Mouse (Mus musculus): ENCODE data around the gene Radil.

The Radil gene

DNA sequence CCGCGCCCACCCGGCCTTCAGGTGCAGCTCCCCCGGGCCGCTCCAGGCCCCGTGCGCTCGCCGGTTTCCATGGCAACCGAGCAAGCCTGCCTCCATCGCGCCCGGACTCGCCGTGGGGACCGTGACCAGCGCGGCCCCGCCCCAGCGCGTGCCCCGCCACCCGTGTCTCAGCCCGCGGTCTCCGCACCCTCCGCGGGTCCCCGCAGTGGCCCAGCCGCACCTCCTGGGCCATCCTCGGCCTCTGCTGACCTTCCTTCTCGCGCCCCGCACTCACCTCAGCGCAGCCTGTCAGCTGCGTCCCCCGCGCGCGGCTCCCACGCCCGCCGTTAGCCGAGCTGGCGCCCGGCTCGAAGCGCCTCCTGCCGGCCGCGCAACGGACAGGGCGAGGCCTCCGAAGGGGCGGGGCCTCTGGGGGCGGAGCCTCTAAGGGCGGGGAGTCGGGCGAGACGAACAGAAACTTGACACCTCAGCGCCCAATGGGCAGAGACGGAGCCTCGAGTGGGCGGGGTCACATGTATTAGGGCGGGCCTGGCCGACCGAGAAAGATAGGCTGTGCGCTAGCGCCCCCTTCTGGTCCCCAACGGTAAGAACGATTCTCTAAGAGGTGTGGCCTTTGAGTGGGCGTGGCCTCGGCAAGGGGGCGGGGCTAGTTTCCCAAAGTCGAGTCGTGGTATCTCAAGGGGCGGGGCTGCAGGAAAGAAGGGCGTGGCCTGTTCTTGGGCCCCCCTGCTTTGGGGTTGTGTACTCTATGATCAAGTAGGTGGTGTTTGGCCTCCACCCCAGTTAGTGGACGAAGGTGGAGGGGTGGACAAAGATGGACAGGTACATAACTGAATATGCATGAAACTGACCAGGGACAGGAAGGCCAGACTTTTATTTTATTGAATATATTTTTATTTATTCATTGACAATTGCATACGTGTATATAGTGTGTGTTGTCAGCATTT is at the start of gene Radil:
TSS of gene Radil (minus strand) at position 393 of the 947 bp plus-strand sequence.
- DNase-seq (ENCODE audit: extremely low read depth, low read depth): peak; percentile 54

GRCm38 (mm10) chr5:142597648-142598390 is 46.9 kb upstream of the Radil start:
- no peak for DNase-seq (ENCODE audit: extremely low read depth, low read depth)

DNA sequence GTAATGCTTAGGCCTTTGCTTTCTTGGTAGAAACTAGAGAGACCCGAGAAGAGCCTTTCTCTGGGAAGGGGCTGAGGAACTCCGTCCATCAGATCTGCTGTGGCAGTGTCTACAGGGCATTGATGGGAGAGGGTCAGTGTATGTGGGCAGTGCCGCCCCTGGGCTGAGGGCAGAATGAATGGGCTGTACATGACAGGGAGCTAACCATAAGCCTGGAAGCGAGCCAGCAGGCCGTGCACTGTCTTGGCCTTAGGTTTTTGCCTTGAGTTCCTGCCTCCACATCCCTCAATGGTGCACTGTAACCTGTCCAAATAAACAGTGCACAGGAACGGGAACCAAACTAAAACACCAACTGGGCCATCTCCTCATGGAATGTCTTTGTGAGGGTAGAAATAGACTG is 45.8 kb upstream of the Radil start:
- no peak for DNase-seq (ENCODE audit: extremely low read depth, low read depth)

GRCm38 (mm10) chr5:142595698-142596097 is 44.8 kb upstream of the Radil start:
- DNase-seq (ENCODE audit: extremely low read depth, low read depth): no peak

GRCm38 (mm10) chr5:142590953-142591616 is 40.2 kb upstream of the Radil start:
- DNase-seq (ENCODE audit: extremely low read depth, low read depth): no peak

DNA sequence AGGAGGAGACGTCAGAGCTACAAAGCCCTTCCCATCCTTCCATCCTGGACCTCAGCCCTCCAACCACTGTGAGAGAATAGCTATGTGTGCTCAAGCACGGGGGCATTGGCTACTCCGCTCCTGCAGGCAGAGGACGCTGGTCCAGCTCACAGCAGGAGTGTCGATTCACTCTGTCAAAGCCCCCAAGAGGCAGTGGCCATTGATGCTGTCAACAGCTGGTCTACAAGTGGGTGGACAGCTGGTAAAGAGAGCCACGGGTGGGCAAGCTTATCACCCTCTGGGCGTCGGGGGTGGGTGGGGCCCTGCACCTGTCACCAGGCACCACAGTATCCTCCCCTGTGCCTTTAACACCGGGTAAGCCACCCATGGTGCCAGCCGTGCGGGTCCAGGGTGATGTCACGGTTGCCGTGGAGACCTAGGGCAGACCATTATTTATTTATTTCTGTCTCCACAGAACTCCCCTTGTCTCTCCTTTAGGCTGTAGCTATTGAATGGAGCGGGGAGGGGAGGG is 32.8 kb upstream of the Radil start:
- no peak for DNase-seq (ENCODE audit: extremely low read depth, low read depth)

DNA sequence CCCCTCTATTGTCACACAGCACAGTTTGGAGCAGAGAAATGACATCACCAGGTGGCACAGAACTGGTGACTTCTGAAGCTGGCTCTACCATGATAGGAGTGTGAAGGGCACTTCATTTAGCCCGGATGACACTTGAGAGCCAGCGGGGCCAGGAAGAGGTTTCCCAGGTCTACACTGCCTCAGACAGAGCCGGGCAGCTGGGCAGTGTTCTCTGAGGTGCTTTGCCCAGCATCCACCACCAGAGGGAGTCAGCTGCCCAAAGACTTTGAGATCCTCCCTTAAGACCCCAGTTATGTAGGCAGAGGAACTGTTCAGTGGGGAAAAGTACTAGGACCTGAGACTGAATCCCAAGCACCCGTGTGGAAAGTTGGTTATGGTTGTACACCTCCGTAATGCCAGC is 30.6 kb upstream of the Radil start:
- DNase-seq (ENCODE audit: extremely low read depth, low read depth): peak; percentile 25

DNA sequence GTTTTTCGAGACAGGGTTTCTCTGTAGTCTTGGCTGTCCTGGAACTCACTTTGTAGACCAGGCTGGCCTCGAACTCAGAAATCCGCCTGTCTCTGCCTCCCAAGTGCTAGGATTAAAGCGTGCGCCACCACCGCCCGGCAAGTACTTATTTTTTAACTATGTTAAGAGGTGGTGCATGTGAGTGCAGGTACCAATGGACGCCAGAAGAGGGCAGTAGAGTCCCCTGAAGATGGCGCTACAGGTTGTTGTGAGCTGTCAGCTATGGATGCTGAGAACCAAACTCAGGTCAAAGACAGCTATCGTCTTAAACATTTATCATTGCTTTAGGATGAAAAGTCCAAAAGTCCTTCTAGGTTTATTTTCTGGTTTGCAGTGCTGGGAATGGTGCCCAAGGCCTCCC is 27.3 kb upstream of the Radil start:
- no peak for DNase-seq (ENCODE audit: extremely low read depth, low read depth)

- no peak for DNase-seq (ENCODE audit: extremely low read depth, low read depth)
Observed at GRCm38 (mm10) chr5:142576832-142577231, 25.9 kb upstream of the Radil start.

DNA sequence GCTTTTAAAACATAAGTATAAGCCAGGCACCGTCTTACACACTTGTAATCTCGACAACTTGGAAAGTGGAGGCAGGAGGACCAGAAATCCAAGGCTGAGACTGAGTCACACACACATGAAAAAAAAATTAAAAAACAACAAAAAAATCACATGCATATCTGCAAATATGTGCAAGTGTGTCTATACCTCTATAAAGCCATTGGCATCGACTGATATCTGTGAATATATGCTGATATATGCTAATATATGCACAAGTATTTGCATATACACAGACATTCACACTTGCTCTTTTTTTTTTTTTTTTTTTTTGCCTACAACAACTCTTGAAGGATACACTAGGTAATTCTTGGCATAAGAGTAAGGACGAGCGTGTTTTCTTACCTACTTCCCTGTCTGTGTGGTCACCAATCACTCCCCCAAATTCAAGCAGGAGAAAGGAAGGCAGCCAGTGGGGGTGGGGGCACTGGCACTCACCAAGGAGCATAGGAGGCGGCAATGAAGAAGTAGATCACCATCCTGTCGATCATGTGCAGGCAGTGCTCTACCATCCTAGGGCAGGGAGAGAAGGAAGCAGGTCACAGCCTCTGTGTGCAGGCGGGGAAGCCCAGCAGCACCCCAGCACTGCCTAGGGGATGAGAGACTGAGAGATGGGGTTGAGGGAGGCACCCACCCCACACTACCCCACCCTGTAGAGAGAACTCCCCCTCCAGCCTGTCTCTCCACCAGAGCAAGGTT is 23.6 kb upstream of the Radil start:
- no peak for DNase-seq (ENCODE audit: extremely low read depth, low read depth)

- DNase-seq (ENCODE audit: extremely low read depth, low read depth): no peak
Observed at GRCm38 (mm10) chr5:142564606-142565005, 13.7 kb upstream of the Radil start.

GRCm38 (mm10) chr5:142560261-142560660 is 9.4 kb upstream of the Radil start:
- DNase-seq (ENCODE audit: extremely low read depth, low read depth): no peak

DNA sequence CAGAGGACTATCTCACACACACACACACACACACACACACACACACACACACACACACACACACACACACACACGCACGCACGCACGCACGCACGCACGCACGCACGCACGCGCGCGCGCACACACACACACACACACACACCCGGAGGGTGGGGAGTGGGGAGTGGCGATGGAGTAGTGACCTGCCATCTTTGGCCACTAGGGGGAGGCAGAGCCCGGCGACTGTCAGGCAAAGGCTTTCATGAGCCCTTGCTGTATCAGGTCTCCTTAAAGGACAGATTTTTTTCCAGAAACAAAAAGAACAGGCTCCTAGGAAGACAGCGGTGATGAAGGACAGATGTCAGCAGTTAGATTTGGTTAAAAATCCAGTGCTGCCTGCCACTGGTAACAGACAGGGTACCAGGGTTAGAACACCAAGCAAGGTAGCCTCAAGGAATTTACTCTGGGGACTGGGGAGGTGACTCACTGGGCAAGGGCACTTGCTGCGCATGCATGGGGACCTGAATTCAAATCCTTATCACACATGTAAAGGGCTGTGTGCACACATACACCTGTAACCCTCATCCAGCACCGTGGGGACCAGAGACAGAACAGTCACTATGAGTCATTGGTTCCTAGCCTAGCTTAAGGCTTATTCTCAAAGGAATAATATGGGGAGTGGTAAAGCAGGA is 6.6 kb upstream of the Radil start:
- DNase-seq (ENCODE audit: extremely low read depth, low read depth): no peak

GRCm38 (mm10) chr5:142556721-142557120 is 5.8 kb upstream of the Radil start:
- DNase-seq (ENCODE audit: extremely low read depth, low read depth): no peak

DNA sequence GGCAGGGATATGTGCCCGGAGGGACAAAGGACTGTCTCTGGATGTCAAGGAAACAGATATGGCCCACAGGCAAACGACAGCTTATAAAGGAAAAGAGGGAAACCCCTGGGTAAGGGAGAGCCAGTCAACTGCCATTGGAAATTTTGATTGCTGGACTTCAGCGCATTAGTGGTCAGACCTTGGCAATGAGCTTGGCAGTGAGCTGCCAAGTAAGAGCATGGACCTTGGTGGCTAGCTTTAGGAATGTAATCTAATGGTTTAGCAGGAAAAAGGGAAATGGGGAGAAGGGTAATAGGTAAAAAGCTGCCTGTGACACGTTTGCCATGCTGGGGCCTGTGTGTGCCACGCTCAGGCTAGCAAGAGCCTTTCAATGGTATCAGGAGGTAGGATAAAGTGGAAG is 5.0 kb upstream of the Radil start:
- no peak for DNase-seq (ENCODE audit: extremely low read depth, low read depth)

GRCm38 (mm10) chr5:142549961-142550705 is 765 bp downstream of the Radil start:
- DNase-seq (ENCODE audit: extremely low read depth, low read depth): no peak

DNA sequence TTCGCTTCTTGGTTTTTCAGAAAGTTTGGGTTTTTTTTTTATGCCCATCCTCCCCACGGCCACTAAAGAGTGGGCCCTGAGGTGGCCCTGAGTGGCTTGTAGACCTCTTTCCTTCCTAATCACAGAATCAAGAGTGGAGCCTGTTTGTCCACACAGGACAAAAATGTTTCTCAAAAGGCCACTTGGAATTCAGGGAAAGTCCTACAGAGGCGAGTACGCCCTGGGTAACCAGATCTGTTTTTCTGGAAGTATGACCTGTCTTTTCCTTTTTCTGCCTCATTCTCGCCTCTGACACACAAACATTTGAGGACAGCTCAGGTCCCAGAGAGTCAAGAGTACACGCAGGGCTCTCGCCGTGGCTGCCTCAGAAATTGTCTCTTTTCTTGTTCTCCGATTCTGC is 1.5 kb downstream of the Radil start:
- DNase-seq (ENCODE audit: extremely low read depth, low read depth): no peak

- DNase-seq (ENCODE audit: extremely low read depth, low read depth): no peak
Observed at GRCm38 (mm10) chr5:142547066-142547465, 3.8 kb downstream of the Radil start.

GRCm38 (mm10) chr5:142546344-142546743 is 4.6 kb downstream of the Radil start:
- no peak for DNase-seq (ENCODE audit: extremely low read depth, low read depth)

Data from MEL-GATA-1-ER (cell line).